Mouse (Mus musculus) gastrocnemius, postnatal 10 days (tissue): Measurements from ENCODE around the gene Vmn2r62. TPM values are rescaled to one million over a fixed set of nuclear protein-coding genes. Genes with fewer than 3 reads are reported as not detected.
"Not testable (repeated sequence)": the region's sequence is repeated elsewhere in the genome, so short reads cannot be mapped to it uniquely, and the experiment has no call there.

ENCODE experiments used
- DNase-seq: peaks from one replicate; pipeline ENCODE4 v3.0.0; 2021; ENCODE audit warnings: mixed read lengths
- long read RNA-seq, 2 experiments: library from polyadenylated mRNA; stranded (forward); transcript quantifications; one replicate each; pipeline ENCODE4 v2.0.0; 2021
- total RNA-seq, 2 experiments: library from RNA; stranded (reverse); gene quantifications; 2 replicates each; pipeline ENCODE4 v1.2.3; 2021

Gene Vmn2r62
- total RNA-seq, result not detected
- long read RNA-seq, experiment 1, result 0 reads
- long read RNA-seq, experiment 2, result 0 reads

DNA sequence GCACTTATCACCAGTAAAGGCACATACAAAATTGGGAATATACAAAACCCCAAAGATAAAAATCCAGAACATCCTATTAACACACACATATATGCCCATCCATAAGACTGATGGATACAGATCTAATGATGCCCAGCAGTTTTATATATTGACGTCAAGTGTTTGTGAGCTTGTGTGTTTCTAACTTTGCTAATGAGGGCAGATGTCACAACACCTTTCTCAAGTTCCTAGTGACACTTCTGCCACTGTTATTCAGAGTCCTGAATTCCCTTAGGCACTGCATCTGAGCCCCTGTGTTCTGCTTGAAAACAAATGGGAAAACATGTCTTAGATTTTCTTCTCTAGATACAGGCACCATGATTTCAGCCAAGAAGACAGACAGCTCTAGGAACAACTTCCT, at the start of gene Vmn2r62:
Gene Vmn2r62, minus strand, starts transcription at position 101 of the 400 bp plus-strand sequence.
- DNase-seq, result not testable (repeated sequence)

- not testable (repeated sequence) for DNase-seq
Observed at GRCm38 (mm10) chr7:42838366-42838765, 45.0 kb upstream of the Vmn2r62 start.

DNA sequence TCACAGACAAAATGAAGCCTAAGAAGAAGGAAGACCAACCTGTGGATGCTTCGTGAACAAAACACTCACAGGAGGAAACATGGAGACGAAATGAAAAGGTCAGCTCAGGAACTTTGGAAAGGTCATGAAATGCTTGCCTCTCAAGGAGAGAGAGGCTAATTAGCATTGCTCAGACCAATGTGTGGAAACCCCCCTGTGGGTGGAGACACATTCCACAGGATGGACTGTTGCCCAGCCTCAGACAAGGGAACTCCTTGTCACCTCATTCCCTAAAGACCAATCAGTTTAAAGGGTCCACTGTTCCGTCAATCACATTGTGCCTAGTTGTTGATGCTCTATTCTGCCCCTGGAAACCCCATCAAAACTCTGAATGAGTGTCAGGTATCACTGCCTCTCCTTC, 38.9 kb upstream of the Vmn2r62 start:
- DNase-seq, result no peak

DNA sequence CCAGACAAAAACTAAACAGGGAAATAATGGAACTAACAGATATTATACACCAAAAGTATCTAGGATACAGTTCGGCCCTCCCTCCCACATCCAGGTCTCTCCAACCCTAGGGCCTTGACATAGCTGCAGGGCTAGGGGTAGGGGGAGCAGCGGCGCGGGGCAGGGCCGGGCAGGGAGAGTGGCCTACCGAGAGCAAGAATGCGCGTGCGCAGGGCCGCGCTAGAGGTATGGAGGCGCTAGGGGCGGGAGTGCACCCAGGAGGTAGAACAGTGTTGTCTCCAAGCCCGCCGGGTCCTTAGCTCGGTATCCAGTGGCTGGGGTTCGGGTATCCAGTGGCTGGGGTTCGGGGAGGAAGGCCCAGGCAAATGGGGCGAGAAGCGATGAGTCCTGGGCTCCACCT, 43.5 kb downstream of the Vmn2r62 start:
- DNase-seq, result no peak

DNA sequence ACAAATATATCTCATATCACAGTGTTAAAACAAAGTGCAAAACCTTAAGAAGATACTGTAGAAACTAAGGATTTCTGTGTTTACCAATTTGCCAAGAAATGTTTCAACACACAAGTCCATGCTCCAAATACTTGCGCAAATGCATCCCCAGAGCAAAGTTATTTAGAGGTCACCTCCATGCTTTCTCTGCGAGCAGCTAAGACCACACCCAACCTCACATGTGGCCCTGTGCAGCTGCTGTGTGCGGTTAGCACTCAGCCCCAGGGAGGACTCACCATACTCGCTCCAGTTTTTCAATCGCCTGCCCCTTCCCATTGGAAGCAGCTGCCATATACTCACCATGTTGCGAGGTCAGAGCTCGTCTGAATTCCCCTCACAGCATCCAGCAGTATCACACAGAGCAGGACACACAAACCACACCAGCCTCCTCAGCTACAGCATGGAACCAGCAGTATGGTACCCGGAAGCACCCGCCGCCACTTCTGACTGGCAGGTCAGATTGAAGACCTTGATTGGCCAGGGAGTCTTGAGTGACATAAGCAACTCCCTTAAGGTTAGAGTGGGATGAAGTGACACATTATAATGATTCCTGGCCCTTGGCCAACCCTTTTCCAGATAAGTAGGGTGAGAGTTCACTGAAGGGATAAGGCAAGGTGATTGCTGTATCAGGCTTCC, 54.7 kb downstream of the Vmn2r62 start:
- DNase-seq, result no peak

DNA sequence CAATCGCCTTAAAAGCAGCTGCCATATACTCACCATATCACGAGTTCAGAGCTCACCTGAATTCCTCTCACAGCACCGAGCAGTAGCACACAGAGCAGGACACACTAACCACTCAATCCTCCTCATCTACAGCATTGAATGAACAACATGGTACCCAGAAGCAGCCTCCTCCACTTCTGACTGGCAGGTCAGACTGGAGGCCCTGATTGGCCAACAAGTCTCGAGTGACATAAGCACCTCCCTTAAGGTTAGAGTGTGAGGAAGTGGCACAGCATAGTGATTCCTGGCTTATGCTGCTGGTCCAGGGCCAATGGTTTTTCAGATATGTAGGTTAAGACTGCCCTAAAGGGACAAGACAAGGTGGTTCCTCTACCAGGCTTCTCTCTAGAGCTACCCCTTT, 66.4 kb downstream of the Vmn2r62 start, which contains the start of gene Gm17067:
Gene Gm17067, minus strand, starts transcription at position 101 of the 400 bp plus-strand sequence.
- not testable (repeated sequence) for DNase-seq

Other genes starting within 250 kb of the Vmn2r62 start
- gene Gm21028, start 214.9 kb downstream of the Vmn2r62 start, total RNA-seq, result not detected
- gene Zfp977, start 201.0 kb downstream of the Vmn2r62 start, total RNA-seq, result under 1 TPM in 1 of 2 experiments, not detected in 1; 0.61 TPM
- gene Zfp976, start 150.9 kb downstream of the Vmn2r62 start, total RNA-seq, result 1 to 10 TPM; 1.1 to 1.2 TPM
- 1 to 10 TPM; 3.2 to 4.3 TPM for gene Zfp975, start 100.8 kb downstream of the Vmn2r62 start, total RNA-seq
- not detected for gene Gm17067, start 66.5 kb downstream of the Vmn2r62 start, total RNA-seq
- gene Gm2381, start 73.7 kb upstream of the Vmn2r62 start, total RNA-seq, result under 1 TPM in 1 of 2 experiments, not detected in 1; 0.05 TPM
- gene Vmn2r63, start 140.3 kb upstream of the Vmn2r62 start, total RNA-seq, result not detected
- not detected for gene Gm9268, start 225.2 kb upstream of the Vmn2r62 start, total RNA-seq